Mouse (Mus musculus) naive thymus-derived CD4-positive, alpha-beta T cell, adult 2 months (primary cell): ENCODE data around the gene Ncor1.
"Not testable (repeated sequence)": the region's sequence is repeated elsewhere in the genome, so short reads cannot be mapped to it uniquely, and the experiment has no call there.

Experiments
- DNase-seq: peaks from one replicate; pipeline ENCODE4 v3.0.0-alpha.2; 2011; ENCODE audit warnings: low read depth

Gene Ncor1

GRCm38 (mm10) chr11:62458276-62458724 lies at the start of gene Ncor1, which contains the start of gene Pigl:
Ncor1 (minus strand) TSS chr11:62458541.
Pigl (plus strand) TSS chr11:62458460.
- DNase-seq, result peak; percentile 81

- DNase-seq, result peak; percentile 75
Measured at GRCm38 (mm10) chr11:62507683-62508082, 49.3 kb upstream of the Ncor1 start.

- DNase-seq, result no peak
Measured at GRCm38 (mm10) chr11:62500529-62500928, 42.2 kb upstream of the Ncor1 start.

- no peak for DNase-seq
Measured at GRCm38 (mm10) chr11:62498802-62499201, 40.5 kb upstream of the Ncor1 start.

GRCm38 (mm10) chr11:62497181-62497580 lies 38.8 kb upstream of the Ncor1 start:
- no peak for DNase-seq

GRCm38 (mm10) chr11:62496151-62496715 lies 37.9 kb upstream of the Ncor1 start:
- DNase-seq, result peak; percentile 79

- no peak for DNase-seq
Measured at GRCm38 (mm10) chr11:62495276-62495801, 37.0 kb upstream of the Ncor1 start.

GRCm38 (mm10) chr11:62494754-62495275 lies 36.5 kb upstream of the Ncor1 start:
- peak; percentile 82 for DNase-seq

- DNase-seq, result no peak
Measured at GRCm38 (mm10) chr11:62493701-62494100, 35.4 kb upstream of the Ncor1 start.

- no peak for DNase-seq
Measured at GRCm38 (mm10) chr11:62487540-62488350, 29.4 kb upstream of the Ncor1 start.

GRCm38 (mm10) chr11:62486949-62487348 lies 28.6 kb upstream of the Ncor1 start:
- no peak for DNase-seq

- DNase-seq, result no peak
Measured at GRCm38 (mm10) chr11:62479581-62479980, 21.2 kb upstream of the Ncor1 start.

- no peak for DNase-seq
Measured at GRCm38 (mm10) chr11:62478931-62479330, 20.6 kb upstream of the Ncor1 start.

- DNase-seq, result no peak
Measured at GRCm38 (mm10) chr11:62476156-62476555, 17.8 kb upstream of the Ncor1 start.

GRCm38 (mm10) chr11:62473516-62473915 lies 15.2 kb upstream of the Ncor1 start:
- no peak for DNase-seq

GRCm38 (mm10) chr11:62470451-62470850 lies 12.1 kb upstream of the Ncor1 start:
- DNase-seq, result no peak

GRCm38 (mm10) chr11:62467289-62467688 lies 8.9 kb upstream of the Ncor1 start:
- DNase-seq, result not testable (repeated sequence)

GRCm38 (mm10) chr11:62466546-62466945 lies 8.2 kb upstream of the Ncor1 start:
- DNase-seq, result peak; percentile 72

- no peak for DNase-seq
Measured at GRCm38 (mm10) chr11:62465849-62466248, 7.5 kb upstream of the Ncor1 start.

- no peak for DNase-seq
Measured at GRCm38 (mm10) chr11:62464696-62465095, 6.4 kb upstream of the Ncor1 start.

GRCm38 (mm10) chr11:62463225-62463915 lies 5.0 kb upstream of the Ncor1 start:
- DNase-seq, result no peak

- not testable (repeated sequence) for DNase-seq
Measured at GRCm38 (mm10) chr11:62462529-62462928, 4.2 kb upstream of the Ncor1 start.
